Mouse (Mus musculus) CH12.LX (cell line): Measurements from ENCODE around the gene Cdk5rap3. TPM values are rescaled to one million over a fixed set of nuclear protein-coding genes. Genes with fewer than 3 reads are reported as not detected.

Experiments used
- DNase-seq: peaks from one replicate; pipeline ENCODE4 v3.0.0-alpha.2; 2013; ENCODE audit errors: extremely low read depth
- H3K27ac ChIP-seq: 2 replicates; pipeline ENCODE4 v1.5.1; 2012; ENCODE audit warnings: low read depth, mild to moderate bottlenecking, control low read depth, moderate library complexity; ENCODE audit not compliant: insufficient read depth
- H3K27me3 ChIP-seq: replicated peaks from 2 replicates; pipeline ENCODE3; 2012; ENCODE audit warnings: inconsistent platforms
- H3K36me3 ChIP-seq, 2 experiments: replicated peaks in 1 of 2; 2 replicates each; pipeline versions ENCODE3 to v1.6.1; 2012; ENCODE audit warnings: inconsistent platforms in 1 of 2, low read length in 1 of 2, mild to moderate bottlenecking in 1 of 2, mixed read lengths in 1 of 2, moderate library complexity in 1 of 2; ENCODE audit not compliant: control insufficient read depth in 1 of 2, insufficient read depth in 1 of 2
- H3K4me1 ChIP-seq, 2 experiments: 2 replicates each; pipeline ENCODE4 v1.6.1; 2012; ENCODE audit warnings: inconsistent platforms in 1 of 2, moderate library complexity in 1 of 2; ENCODE audit not compliant: insufficient read depth in 2 of 2, control insufficient read depth in 1 of 2
- H3K4me2 ChIP-seq: 2 replicates; pipeline ENCODE4 v1.6.1; 2012; ENCODE audit warnings: low read depth, mild to moderate bottlenecking, control low read depth; ENCODE audit not compliant: poor library complexity, insufficient read depth, severe bottlenecking
- H3K4me3 ChIP-seq, 3 experiments: fragments of 150-350 bp in 1 of 3; sonication (generic) in 1 of 3; replicated peaks in 1 of 3; 2 replicates each; pipeline versions ENCODE3 to v1.5.1; 2011 to 2012; ENCODE audit warnings: low read depth in 2 of 3, low read length in 2 of 3, mild to moderate bottlenecking in 2 of 3, moderate library complexity in 2 of 3, control low read depth in 1 of 3, improper control_type of control experiment in 1 of 3, inconsistent platforms in 1 of 3, mixed read lengths in 1 of 3; ENCODE audit not compliant: poor library complexity in 1 of 3
- H3K79me2 ChIP-seq: replicated peaks from 2 replicates; pipeline ENCODE4 v1.6.1; 2012; ENCODE audit warnings: mild to moderate bottlenecking, moderate library complexity; ENCODE audit not compliant: control insufficient read depth, poor library complexity, insufficient read depth, severe bottlenecking; ENCODE audit errors: extremely low read depth
- H3K9ac ChIP-seq: 2 replicates; pipeline ENCODE4 v1.6.1; 2012; ENCODE audit warnings: low read depth, mild to moderate bottlenecking, control low read depth, moderate library complexity; ENCODE audit not compliant: insufficient read depth
- H3K9me3 ChIP-seq: replicated peaks from 2 replicates; pipeline ENCODE3; 2012; ENCODE audit warnings: low read length, inconsistent platforms, mixed read lengths
- CHD1 ChIP-seq: IDR thresholded peaks from 2 replicates; pipeline ENCODE4 v1.6.1; 2012; ENCODE audit warnings: low read depth, low read length, improper control_type of control experiment, inconsistent platforms
- CHD2 ChIP-seq: IDR thresholded peaks from 2 replicates; pipeline ENCODE4 v1.6.1; 2011; ENCODE audit warnings: low read length, improper control_type of control experiment
- CTCF ChIP-seq, 2 experiments: IDR thresholded peaks in 1 of 2; conservative IDR thresholded peaks in 1 of 2; 2 replicates each; pipeline ENCODE4 v1.5.1; 2011 to 2012; ENCODE audit warnings: low read depth in 2 of 2, low read length in 2 of 2, improper control_type of control experiment in 1 of 2, inconsistent platforms in 1 of 2, mild to moderate bottlenecking in 1 of 2, moderate library complexity in 1 of 2
- E2F4 ChIP-seq: IDR thresholded peaks from 2 replicates; pipeline ENCODE4 v1.6.1; 2011; ENCODE audit warnings: low read depth, low read length, improper control_type of control experiment; ENCODE audit not compliant: insufficient replicate concordance
- EP300 ChIP-seq: IDR thresholded peaks from 2 replicates; pipeline ENCODE4 v1.6.1; 2011; ENCODE audit warnings: low read length, improper control_type of control experiment
- ETS1 ChIP-seq: conservative IDR thresholded peaks from 2 replicates; pipeline ENCODE4 v1.6.1; 2012; ENCODE audit warnings: low read depth, mild to moderate bottlenecking, inconsistent platforms, low read length, improper control_type of control experiment, moderate library complexity
- JUN ChIP-seq: IDR thresholded peaks from 2 replicates; pipeline ENCODE4 v1.6.1; 2011; ENCODE audit warnings: low read depth, mild to moderate bottlenecking, low read length, improper control_type of control experiment, moderate library complexity; ENCODE audit not compliant: insufficient read depth
- JUND ChIP-seq: conservative IDR thresholded peaks from 2 replicates; pipeline ENCODE4 v1.6.1; 2011; ENCODE audit warnings: low read depth, low read length, improper control_type of control experiment
- KAT2A ChIP-seq: IDR thresholded peaks from 2 replicates; pipeline ENCODE4 v1.6.1; 2012; ENCODE audit warnings: low read length, improper control_type of control experiment, inconsistent platforms; ENCODE audit not compliant: insufficient replicate concordance
- MAFK ChIP-seq: IDR thresholded peaks from 2 replicates; pipeline ENCODE4 v1.6.1; 2011; ENCODE audit warnings: low read length, improper control_type of control experiment; ENCODE audit not compliant: insufficient replicate concordance
- MAX ChIP-seq: IDR thresholded peaks from 2 replicates; pipeline ENCODE4 v1.6.1; 2011; ENCODE audit warnings: low read length, improper control_type of control experiment
- MAZ ChIP-seq: IDR thresholded peaks from 2 replicates; pipeline ENCODE4 v1.6.1; 2012; ENCODE audit warnings: low read depth, mild to moderate bottlenecking, inconsistent platforms, low read length, improper control_type of control experiment, moderate library complexity
- MEF2A ChIP-seq: IDR thresholded peaks from 2 replicates; pipeline ENCODE4 v1.6.1; 2014; ENCODE audit warnings: low read depth, mild to moderate bottlenecking, inconsistent platforms, low read length, improper control_type of control experiment, borderline replicate concordance
- MXI1 ChIP-seq: IDR thresholded peaks from 2 replicates; pipeline ENCODE4 v1.6.1; 2011; ENCODE audit warnings: mild to moderate bottlenecking, low read depth, low read length, improper control_type of control experiment
- MYC ChIP-seq: IDR thresholded peaks from 2 replicates; pipeline ENCODE4 v1.6.1; 2011; ENCODE audit warnings: low read depth, mild to moderate bottlenecking, improper control_type of control experiment, low read length
- NELFE ChIP-seq: IDR thresholded peaks from 2 replicates; pipeline ENCODE4 v1.6.1; 2011; ENCODE audit warnings: low read depth, low read length, improper control_type of control experiment
- NRF1 ChIP-seq: IDR thresholded peaks from 2 replicates; pipeline ENCODE4 v1.6.1; 2014; ENCODE audit warnings: low read depth, mild to moderate bottlenecking, inconsistent platforms, low read length, improper control_type of control experiment, moderate library complexity
- POLR2A ChIP-seq: IDR thresholded peaks from 2 replicates; pipeline ENCODE4 v1.6.1; 2011; ENCODE audit warnings: low read depth, mild to moderate bottlenecking, improper control_type of control experiment, low read length
- POLR2AphosphoS2 ChIP-seq: IDR thresholded peaks from 2 replicates; pipeline ENCODE4 v1.6.1; 2011; ENCODE audit warnings: low read depth, low read length, improper control_type of control experiment
- RAD21 ChIP-seq: IDR thresholded peaks from 2 replicates; pipeline ENCODE4 v1.6.1; 2011; ENCODE audit warnings: low read depth, mild to moderate bottlenecking, low read length, improper control_type of control experiment, moderate library complexity
- RCOR1 ChIP-seq: conservative IDR thresholded peaks from 2 replicates; pipeline ENCODE4 v1.6.1; 2012; ENCODE audit warnings: low read depth, mild to moderate bottlenecking, inconsistent platforms, low read length, improper control_type of control experiment
- SMC3 ChIP-seq: IDR thresholded peaks from 2 replicates; pipeline ENCODE4 v1.6.1; 2011; ENCODE audit warnings: low read depth, low read length, improper control_type of control experiment
- TBP ChIP-seq: conservative IDR thresholded peaks from 2 replicates; pipeline ENCODE4 v1.6.1; 2011; ENCODE audit warnings: low read depth, low read length, improper control_type of control experiment
- TCF12 ChIP-seq: IDR thresholded peaks from 2 replicates; pipeline ENCODE4 v1.6.1; 2014; ENCODE audit warnings: low read depth, mild to moderate bottlenecking, inconsistent platforms, low read length, improper control_type of control experiment
- UBTF ChIP-seq: IDR thresholded peaks from 2 replicates; pipeline ENCODE4 v1.6.1; 2012; ENCODE audit warnings: low read depth, mild to moderate bottlenecking, inconsistent platforms, low read length, improper control_type of control experiment, moderate library complexity
- USF1 ChIP-seq: IDR thresholded peaks from 2 replicates; pipeline ENCODE4 v1.6.1; 2014; ENCODE audit warnings: low read depth, mild to moderate bottlenecking, inconsistent platforms, low read length, improper control_type of control experiment
- USF2 ChIP-seq: conservative IDR thresholded peaks from 2 replicates; pipeline ENCODE4 v1.6.1; 2011; ENCODE audit warnings: low read depth, low read length, improper control_type of control experiment
- ZC3H11A ChIP-seq: IDR thresholded peaks from 2 replicates; pipeline ENCODE4 v1.6.1; 2012; ENCODE audit warnings: low read depth, mild to moderate bottlenecking, inconsistent platforms, low read length, improper control_type of control experiment
- ZKSCAN1 ChIP-seq: IDR thresholded peaks from 2 replicates; pipeline ENCODE4 v1.6.1; 2012; ENCODE audit warnings: low read depth, inconsistent platforms, low read length, improper control_type of control experiment, borderline replicate concordance
- ZMIZ1 ChIP-seq: IDR thresholded peaks from 2 replicates; pipeline ENCODE4 v1.6.1; 2012; ENCODE audit warnings: low read depth, mild to moderate bottlenecking, inconsistent platforms, low read length, improper control_type of control experiment
- ZNF384 ChIP-seq: IDR thresholded peaks from 2 replicates; pipeline ENCODE4 v1.6.1; 2012; ENCODE audit warnings: low read depth, low read length, improper control_type of control experiment, inconsistent platforms
- dilution Hi-C: fragments of 300-500 bp; cut with MboI; formaldehyde crosslinking; loops from 2 replicates; pipeline ENCODE4 v1.14.3; 2020; ENCODE audit warnings: low sequenced_read_pairs; ENCODE audit not compliant: extremely low pct_unique_long_range_greater_than_20kb, extremely low pct_ligation_motif_present
- in situ Hi-C: fragments of 300-500 bp; cut with MboI; formaldehyde crosslinking; loops from 3 replicates; pipeline ENCODE4 v1.14.3; 2019; ENCODE audit warnings: low sequenced_read_pairs, low pct_ligation_motif_present, low pct_unique_long_range_greater_than_20kb, mixed read lengths
- polyA plus RNA-seq: library from polyadenylated mRNA; unstranded; fragments of >175 nt; gene quantifications from 2 replicates; pipeline ENCODE4 v1.2.1, GENCODE M21; 2012; ENCODE audit warnings: low read depth; ENCODE audit not compliant: insufficient read length
- total RNA-seq, 2 experiments: library from RNA; depleted of rRNA; stranded (reverse); fragments of 300-350 nt in 1 of 2; fragments of >200 nt in 1 of 2; gene quantifications; 2 replicates each; pipeline ENCODE4 v1.2.3; 2012 to 2014

Gene Cdk5rap3
- total and polyA plus RNA-seq, 3 experiments = 61.6 to 112 (median 70.3) TPM

GRCm38 (mm10) chr11:96861446-96861845 lies 54.9 kb downstream of the Cdk5rap3 start:
- dilution Hi-C loops (no loop called here), in situ Hi-C loops (loop anchor here (10.0 to 25.0 kb wide), 3 partner anchors 299 to 567 kb away; partner anchors contain the start of gene Hoxb6)
- Histone ChIP-seq H3K9ac (peak overlapping the region; percentile 17; the same call in 1 of the 2 replicates), H3K9me3 (no peaks in the 10 kb centered on the region), H3K79me2 (no peaks in the 10 kb centered on the region), H3K27me3 (peaks cover 25% of the 10 kb centered on the region), H3K4me1 (peaks cover 20 to 30% of the 10 kb centered on the region in 2 experiments), H3K27ac (no peak overlapping the region), H3K36me3 (no peaks in the 10 kb centered on the region), H3K4me2 (peak overlapping the region; percentile 73), H3K4me3 (peak overlapping the region; percentile 53 to 73 (median 62))
- no peak for DNase-seq
- no peak for TF ChIP-seq ETS1
- TF ChIP-seq EP300 = 0 out of 2 replicates have a peak, but pooled peaks have one; percentile 14
- 0 out of 2 replicates have a peak, but pooled peaks have one; percentile 5 for TF ChIP-seq NELFE
- TF ChIP-seq TCF12 = peak; percentile 7; the same call in 1 of the 2 replicates
- TF ChIP-seq JUND = no peak

DNA sequence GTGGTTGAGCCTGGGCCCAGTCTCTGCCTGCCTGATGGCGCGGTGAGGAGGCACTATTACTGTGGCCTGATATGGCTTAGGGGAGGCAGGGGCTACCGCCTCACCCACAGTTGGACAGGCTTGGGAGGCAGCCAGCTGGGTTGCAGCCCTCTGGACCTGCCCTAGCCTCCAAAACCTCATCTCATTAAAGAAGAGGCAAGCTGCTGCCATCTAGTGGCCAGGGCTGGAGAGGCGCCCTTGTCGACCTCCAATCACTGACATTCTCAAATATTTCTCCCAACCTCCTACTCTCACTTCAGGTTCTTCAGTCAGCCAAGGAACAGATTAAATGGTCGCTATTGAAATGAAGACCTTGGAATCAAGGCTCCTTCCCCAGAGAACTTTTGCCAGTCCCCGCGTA lies 55.7 kb downstream of the Cdk5rap3 start:
- H3K4me3 ChIP-seq = peak overlapping the region in 1 of 3 experiments; percentile 33
- no peak overlapping the region for H3K9ac ChIP-seq
- dilution Hi-C loops (no loop called here), in situ Hi-C loops (loop anchor here (10.0 to 25.0 kb wide), 3 partner anchors 298 to 566 kb away; partner anchors contain the start of gene Hoxb6)
- peak; percentile 95 for DNase-seq
- H3K4me1 ChIP-seq = peaks cover 20 to 30% of the 10 kb centered on the region in 2 experiments
- no peaks in the 10 kb centered on the region for H3K36me3 ChIP-seq
- no peaks in the 10 kb centered on the region for H3K79me2 ChIP-seq
- H3K27me3 ChIP-seq = peaks cover 24% of the 10 kb centered on the region
- H3K9me3 ChIP-seq = no peaks in the 10 kb centered on the region
- H3K27ac ChIP-seq = no peak overlapping the region
- H3K4me2 ChIP-seq = peak overlapping the region; percentile 73
- TF ChIP-seq SMC3 = peak; percentile 95
- TF ChIP-seq EP300 = no peak
- peak; percentile 65; the same call in 1 of the 2 replicates for TF ChIP-seq NELFE
- 0 out of 2 replicates have a peak, but pooled peaks have one; percentile 13 for TF ChIP-seq MAX
- TF ChIP-seq E2F4 = no peak
- peak; percentile 20; the same call in 1 of the 2 replicates for TF ChIP-seq ZNF384
- TF ChIP-seq CHD2 = 0 out of 2 replicates have a peak, but pooled peaks have one; percentile 9
- TF ChIP-seq CHD1 = no peak
- TF ChIP-seq USF1 = no peak
- TF ChIP-seq JUN = no peak
- no peak for TF ChIP-seq ZMIZ1
- no peak for TF ChIP-seq KAT2A
- no peak for TF ChIP-seq MYC
- TF ChIP-seq POLR2AphosphoS2 = no peak
- peak; percentile 30; the same call in 1 of the 2 replicates for TF ChIP-seq MXI1
- TF ChIP-seq USF2 = no peak
- peak; percentile 64; the same call in 1 of the 2 replicates for TF ChIP-seq MEF2A
- TF ChIP-seq TBP = no peak
- 0 out of 2 replicates have a peak, but pooled peaks have one; percentile 57 for TF ChIP-seq UBTF
- no peak; the same call in 1 of the 2 replicates for TF ChIP-seq RCOR1
- TF ChIP-seq ZKSCAN1 = no peak
- TF ChIP-seq ZC3H11A = peak; percentile 64
- TF ChIP-seq CTCF (conservative IDR thresholded peaks at IDR 0.05 in 1 of 2, IDR thresholded peaks at IDR 0.05 in 1 of 2; ENCODE audit: low read depth in 2 of 2, low read length in 2 of 2) = peak; percentile 95 to 98
- TF ChIP-seq RAD21 = peak; percentile 97
- no peak for TF ChIP-seq MAFK
- 0 out of 2 replicates have a peak, but pooled peaks have one; percentile 27 for TF ChIP-seq POLR2A
- peak; percentile 43; the same call in 1 of the 2 replicates for TF ChIP-seq MAZ
- peak; percentile 72; the same call in 1 of the 2 replicates for TF ChIP-seq TCF12
- TF ChIP-seq NRF1 = no peak
